Mouse (Mus musculus) CH12.LX (cell line): ENCODE data around the gene Krt24. TPM values are rescaled to one million over a fixed set of nuclear protein-coding genes. Genes with fewer than 3 reads are reported as not detected.

ENCODE experiments used
- DNase-seq: peaks from one replicate; pipeline ENCODE4 v3.0.0-alpha.2; 2013; ENCODE audit errors: extremely low read depth
- H3K27ac ChIP-seq: 2 replicates; pipeline ENCODE4 v1.5.1; 2012; ENCODE audit warnings: low read depth, mild to moderate bottlenecking, control low read depth, moderate library complexity; ENCODE audit not compliant: insufficient read depth
- H3K27me3 ChIP-seq: replicated peaks from 2 replicates; pipeline ENCODE3; 2012; ENCODE audit warnings: inconsistent platforms
- H3K36me3 ChIP-seq, 2 experiments: replicated peaks in 1 of 2; 2 replicates each; pipeline versions ENCODE3 to v1.6.1; 2012; ENCODE audit warnings: inconsistent platforms in 1 of 2, low read length in 1 of 2, mild to moderate bottlenecking in 1 of 2, mixed read lengths in 1 of 2, moderate library complexity in 1 of 2; ENCODE audit not compliant: control insufficient read depth in 1 of 2, insufficient read depth in 1 of 2
- H3K4me1 ChIP-seq, 2 experiments: 2 replicates each; pipeline ENCODE4 v1.6.1; 2012; ENCODE audit warnings: inconsistent platforms in 1 of 2, moderate library complexity in 1 of 2; ENCODE audit not compliant: insufficient read depth in 2 of 2, control insufficient read depth in 1 of 2
- H3K4me2 ChIP-seq: 2 replicates; pipeline ENCODE4 v1.6.1; 2012; ENCODE audit warnings: low read depth, mild to moderate bottlenecking, control low read depth; ENCODE audit not compliant: poor library complexity, insufficient read depth, severe bottlenecking
- H3K4me3 ChIP-seq, 3 experiments: fragments of 150-350 bp in 1 of 3; sonication (generic) in 1 of 3; replicated peaks in 1 of 3; 2 replicates each; pipeline versions ENCODE3 to v1.5.1; 2011 to 2012; ENCODE audit warnings: low read depth in 2 of 3, low read length in 2 of 3, mild to moderate bottlenecking in 2 of 3, moderate library complexity in 2 of 3, control low read depth in 1 of 3, improper control_type of control experiment in 1 of 3, inconsistent platforms in 1 of 3, mixed read lengths in 1 of 3; ENCODE audit not compliant: poor library complexity in 1 of 3
- H3K79me2 ChIP-seq: replicated peaks from 2 replicates; pipeline ENCODE4 v1.6.1; 2012; ENCODE audit warnings: mild to moderate bottlenecking, moderate library complexity; ENCODE audit not compliant: control insufficient read depth, poor library complexity, insufficient read depth, severe bottlenecking; ENCODE audit errors: extremely low read depth
- H3K9ac ChIP-seq: 2 replicates; pipeline ENCODE4 v1.6.1; 2012; ENCODE audit warnings: low read depth, mild to moderate bottlenecking, control low read depth, moderate library complexity; ENCODE audit not compliant: insufficient read depth
- H3K9me3 ChIP-seq: replicated peaks from 2 replicates; pipeline ENCODE3; 2012; ENCODE audit warnings: low read length, inconsistent platforms, mixed read lengths
- BHLHE40 ChIP-seq: IDR thresholded peaks from 2 replicates; pipeline ENCODE4 v1.6.1; 2011; ENCODE audit warnings: mild to moderate bottlenecking, low read depth, low read length, improper control_type of control experiment
- CHD1 ChIP-seq: IDR thresholded peaks from 2 replicates; pipeline ENCODE4 v1.6.1; 2012; ENCODE audit warnings: low read depth, low read length, improper control_type of control experiment, inconsistent platforms
- CTCF ChIP-seq, 2 experiments: IDR thresholded peaks in 1 of 2; conservative IDR thresholded peaks in 1 of 2; 2 replicates each; pipeline ENCODE4 v1.5.1; 2011 to 2012; ENCODE audit warnings: low read depth in 2 of 2, low read length in 2 of 2, improper control_type of control experiment in 1 of 2, inconsistent platforms in 1 of 2, mild to moderate bottlenecking in 1 of 2, moderate library complexity in 1 of 2
- EP300 ChIP-seq: IDR thresholded peaks from 2 replicates; pipeline ENCODE4 v1.6.1; 2011; ENCODE audit warnings: low read length, improper control_type of control experiment
- IRF4 ChIP-seq: IDR thresholded peaks from 2 replicates; pipeline ENCODE4 v1.6.1; 2014; ENCODE audit warnings: low read depth, mild to moderate bottlenecking, inconsistent platforms, low read length, improper control_type of control experiment
- MAX ChIP-seq: IDR thresholded peaks from 2 replicates; pipeline ENCODE4 v1.6.1; 2011; ENCODE audit warnings: low read length, improper control_type of control experiment
- NRF1 ChIP-seq: IDR thresholded peaks from 2 replicates; pipeline ENCODE4 v1.6.1; 2014; ENCODE audit warnings: low read depth, mild to moderate bottlenecking, inconsistent platforms, low read length, improper control_type of control experiment, moderate library complexity
- POLR2AphosphoS2 ChIP-seq: IDR thresholded peaks from 2 replicates; pipeline ENCODE4 v1.6.1; 2011; ENCODE audit warnings: low read depth, low read length, improper control_type of control experiment
- RAD21 ChIP-seq: IDR thresholded peaks from 2 replicates; pipeline ENCODE4 v1.6.1; 2011; ENCODE audit warnings: low read depth, mild to moderate bottlenecking, low read length, improper control_type of control experiment, moderate library complexity
- RCOR1 ChIP-seq: conservative IDR thresholded peaks from 2 replicates; pipeline ENCODE4 v1.6.1; 2012; ENCODE audit warnings: low read depth, mild to moderate bottlenecking, inconsistent platforms, low read length, improper control_type of control experiment
- SIN3A ChIP-seq: IDR thresholded peaks from 2 replicates; pipeline ENCODE4 v1.6.1; 2012; ENCODE audit warnings: low read length, improper control_type of control experiment, inconsistent platforms
- SMC3 ChIP-seq: IDR thresholded peaks from 2 replicates; pipeline ENCODE4 v1.6.1; 2011; ENCODE audit warnings: low read depth, low read length, improper control_type of control experiment
- USF1 ChIP-seq: IDR thresholded peaks from 2 replicates; pipeline ENCODE4 v1.6.1; 2014; ENCODE audit warnings: low read depth, mild to moderate bottlenecking, inconsistent platforms, low read length, improper control_type of control experiment
- ZMIZ1 ChIP-seq: IDR thresholded peaks from 2 replicates; pipeline ENCODE4 v1.6.1; 2012; ENCODE audit warnings: low read depth, mild to moderate bottlenecking, inconsistent platforms, low read length, improper control_type of control experiment
- ZNF384 ChIP-seq: IDR thresholded peaks from 2 replicates; pipeline ENCODE4 v1.6.1; 2012; ENCODE audit warnings: low read depth, low read length, improper control_type of control experiment, inconsistent platforms
- dilution Hi-C: fragments of 300-500 bp; cut with MboI; formaldehyde crosslinking; loops from 2 replicates; pipeline ENCODE4 v1.14.3; 2020; ENCODE audit warnings: low sequenced_read_pairs; ENCODE audit not compliant: extremely low pct_unique_long_range_greater_than_20kb, extremely low pct_ligation_motif_present
- in situ Hi-C: fragments of 300-500 bp; cut with MboI; formaldehyde crosslinking; loops from 3 replicates; pipeline ENCODE4 v1.14.3; 2019; ENCODE audit warnings: low sequenced_read_pairs, low pct_ligation_motif_present, low pct_unique_long_range_greater_than_20kb, mixed read lengths
- polyA plus RNA-seq: library from polyadenylated mRNA; unstranded; fragments of >175 nt; gene quantifications from 2 replicates; pipeline ENCODE4 v1.2.1, GENCODE M21; 2012; ENCODE audit warnings: low read depth; ENCODE audit not compliant: insufficient read length
- total RNA-seq, 2 experiments: library from RNA; depleted of rRNA; stranded (reverse); fragments of 300-350 nt in 1 of 2; fragments of >200 nt in 1 of 2; gene quantifications; 2 replicates each; pipeline ENCODE4 v1.2.3; 2012 to 2014

Gene Krt24
- total and polyA plus RNA-seq, 3 experiments = not detected

DNA sequence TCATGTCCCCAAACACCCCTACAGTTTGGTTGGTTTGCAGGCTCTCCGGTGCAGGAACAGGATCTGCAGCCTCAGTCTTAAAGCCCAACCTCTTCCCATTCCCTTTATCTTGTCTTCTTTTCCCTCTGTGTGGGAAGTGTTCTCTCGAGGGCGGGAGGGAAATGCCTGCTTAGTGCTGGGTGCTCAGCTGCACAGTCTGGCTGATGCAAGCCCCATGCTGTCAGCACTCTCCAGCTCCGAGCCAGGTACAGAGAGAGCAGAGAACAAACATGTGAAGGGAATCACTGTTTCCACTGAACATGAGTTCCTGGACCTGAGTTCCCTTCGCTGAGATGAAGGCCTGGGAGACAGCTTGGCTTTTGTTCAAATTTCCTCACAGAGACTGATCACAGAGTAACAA lies 34.8 kb downstream of the Krt24 start:
- peak; percentile 8; the same call in 1 of the 2 replicates for TF ChIP-seq NRF1
- TF ChIP-seq CHD1 = no peak
- H3K4me2 ChIP-seq = peak overlapping the region; percentile 7; the same call in 1 of the 2 replicates
- no peaks in the 10 kb centered on the region for H3K36me3 ChIP-seq
- in situ Hi-C loops = no loop called here
- peak overlapping the region; percentile 26 for H3K27ac ChIP-seq
- peak overlapping the region; percentile 3 for H3K9ac ChIP-seq
- no peak overlapping the region for H3K4me3 ChIP-seq
- peak; percentile 41 for DNase-seq
- dilution Hi-C loops = no loop called here
- H3K79me2 ChIP-seq = no peaks in the 10 kb centered on the region
- H3K27me3 ChIP-seq = no peaks in the 10 kb centered on the region
- no peaks in the 10 kb centered on the region for H3K9me3 ChIP-seq
- peaks cover 22 to 41% of the 10 kb centered on the region in 2 experiments for H3K4me1 ChIP-seq

DNA sequence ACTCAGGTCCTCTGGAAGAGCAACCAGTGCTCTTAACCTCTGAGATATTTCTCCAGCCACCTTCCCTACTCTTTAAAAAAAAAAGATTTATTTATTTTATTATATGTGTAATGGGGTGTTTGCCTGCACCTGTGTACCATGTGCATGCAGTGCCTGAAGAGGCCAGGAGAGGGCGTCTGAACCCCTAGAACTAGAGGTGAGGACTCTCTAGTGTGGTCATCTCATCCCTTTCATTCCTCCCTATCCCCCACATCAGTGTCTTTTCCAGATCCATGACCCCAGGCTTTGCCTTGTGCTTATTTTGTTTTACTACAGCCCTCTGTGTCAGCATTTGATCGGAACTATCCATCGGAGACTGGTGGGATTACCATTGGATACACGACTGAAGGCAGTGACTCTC lies 35.9 kb downstream of the Krt24 start:
- DNase-seq = peak; percentile 39

GRCm38 (mm10) chr11:99247916-99248315 lies 37.1 kb downstream of the Krt24 start:
- H3K9ac ChIP-seq = no peak overlapping the region
- no peak for TF ChIP-seq SMC3
- no peak for TF ChIP-seq BHLHE40
- TF ChIP-seq POLR2AphosphoS2 = no peak
- TF ChIP-seq NRF1 = no peak
- peaks cover 23 to 40% of the 10 kb centered on the region in 2 experiments for H3K4me1 ChIP-seq
- no peak for DNase-seq
- no peaks in the 10 kb centered on the region for H3K36me3 ChIP-seq
- H3K4me3 ChIP-seq = no peak overlapping the region
- H3K27ac ChIP-seq = no peak overlapping the region
- no peaks in the 10 kb centered on the region for H3K9me3 ChIP-seq
- no peaks in the 10 kb centered on the region for H3K27me3 ChIP-seq
- H3K79me2 ChIP-seq = no peaks in the 10 kb centered on the region
- H3K4me2 ChIP-seq = no peak overlapping the region
- in situ Hi-C loops (loop anchor here (5.0 to 10.0 kb wide), 2 partner anchors 76 to 93 kb away; partner anchors contain the start of gene Ccr7), dilution Hi-C loops (no loop called here)

More for the DNA sequence above, 35.9 kb downstream of the Krt24 start:
- TF ChIP-seq CTCF (conservative IDR thresholded peaks at IDR 0.05 in 1 of 2, IDR thresholded peaks at IDR 0.05 in 1 of 2; ENCODE audit: low read depth in 2 of 2, low read length in 2 of 2) (peak; percentile 73 to 86), RAD21 (peak; percentile 64), USF1 (no peak), EP300 (no peak), SMC3 (peak; percentile 76), IRF4 (peak; percentile 34; the same call in 1 of the 2 replicates), RCOR1 (no peak), ZMIZ1 (no peak), ZNF384 (no peak; the same call in 1 of the 2 replicates), MAX (0 out of 2 replicates have a peak, but pooled peaks have one; percentile 21), SIN3A (no peak)
- no peaks in the 10 kb centered on the region for H3K79me2 ChIP-seq
- H3K4me1 ChIP-seq = peaks cover 27 to 50% of the 10 kb centered on the region in 2 experiments
- no peak overlapping the region for H3K9ac ChIP-seq
- no peak overlapping the region for H3K4me2 ChIP-seq
- H3K36me3 ChIP-seq = no peaks in the 10 kb centered on the region
- dilution Hi-C loops (no loop called here), in situ Hi-C loops (loop anchor here (5.0 to 10.0 kb wide), 2 partner anchors 77 to 94 kb away; partner anchors contain the start of gene Ccr7)
- H3K27me3 ChIP-seq = no peaks in the 10 kb centered on the region
- no peak overlapping the region for H3K27ac ChIP-seq
- no peak overlapping the region for H3K4me3 ChIP-seq
- H3K9me3 ChIP-seq = no peaks in the 10 kb centered on the region
